ENCODE assay signal across 11 mouse cellular contexts in the genomic region with DNA sequence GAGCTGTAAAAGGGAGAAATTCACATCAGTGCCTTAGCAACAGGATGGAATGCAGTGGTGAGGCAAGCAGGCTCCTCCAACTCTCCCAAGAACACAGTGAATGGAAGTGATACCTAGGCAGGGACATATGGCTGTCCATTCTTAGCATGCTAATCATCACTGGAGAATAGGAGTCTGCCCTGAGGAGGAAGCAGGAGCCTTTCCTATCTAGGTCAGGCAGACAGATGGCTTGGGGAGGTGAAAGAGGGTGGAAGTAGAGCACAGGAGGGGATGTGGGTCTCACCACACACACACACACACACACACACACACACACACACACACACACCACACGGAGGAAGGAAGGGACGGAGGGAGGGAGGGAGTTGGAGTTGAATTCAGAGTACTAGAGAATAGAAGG.
DNase-seq lines count a peak whose midpoint lies in the region; ATAC-seq and TF ChIP-seq lines count a peak whose summit lies in the region.
"Had no signal": no experiment of that assay in that cellular context is flagged by ENCODE, and none has a peak within 500 bp of the region (broad histone marks: within the 10 kb centered on the region; RNA-seq: fewer than 3 reads in every experiment).

No protein-coding gene starts in this region.

- H3K4me3 ChIP-seq in left cerebral cortex, adult 2 months, result no peak overlapping the region
- H3K4me3 ChIP-seq in midbrain, embryonic 16.5 days (ENCODE audit: low read depth, low read length), result no peak overlapping the region

- peak overlapping the region; percentile 32; the same call in 1 of the 2 replicates for H3K27ac ChIP-seq in left cerebral cortex, adult 2 months
- peak overlapping the region; percentile 58 for H3K27ac ChIP-seq in midbrain, embryonic 16.5 days (ENCODE audit: low read length)

- H3K27me3 ChIP-seq in midbrain, embryonic 16.5 days (ENCODE audit: control insufficient read depth, insufficient read depth, low read depth, low read length), result no peaks in the 10 kb centered on the region

- H3K9me3 ChIP-seq in midbrain, embryonic 16.5 days (replicated peaks; ENCODE audit: control insufficient read depth, low read length, poor library complexity, severe bottlenecking), result no peaks in the 10 kb centered on the region
- H3K9me3 ChIP-seq: G1E had no signal

- ATAC-seq in common myeloid progenitor, adult 5-6 weeks (replicated peaks; ENCODE audit: low read depth, poor library complexity, severe bottlenecking), result peak; percentile 50; the same call in 1 of the 2 replicates
- no peak for ATAC-seq in midbrain, embryonic 16.5 days

- no peaks in the 10 kb centered on the region for H3K36me3 ChIP-seq in midbrain, embryonic 16.5 days (ENCODE audit: control insufficient read depth, insufficient read depth, low read length)
- H3K36me3 ChIP-seq: G1E had no signal

- intact Hi-C loops in left cerebral cortex, adult 2 months (cut with DNase I), result no loop called here

- H3K9ac ChIP-seq in midbrain, embryonic 16.5 days (ENCODE audit: low read depth, low read length), result no peak overlapping the region

- H3K4me2 ChIP-seq in midbrain, embryonic 16.5 days (ENCODE audit: low read length), result 0 out of 2 replicates have a peak overlapping the region, but pooled peaks have one; percentile 12

- peaks cover 20% of the 10 kb centered on the region for H3K4me1 ChIP-seq in midbrain, embryonic 16.5 days (ENCODE audit: control insufficient read depth, insufficient read depth, low read length)

- peak in 1 of 2 experiments; percentile 37 for DNase-seq in left cerebral cortex, adult 2 months (ENCODE audit: extremely low spot score in 1 of 2, low spot score in 2 of 2)
- DNase-seq in left cerebral cortex, adult 11 months (ENCODE audit: low spot score), result no peak
- peak; percentile 89 for DNase-seq in cerebellum, adult 11-12 months
- no peak for DNase-seq in adrenal gland, adult 18-20 months (ENCODE audit: low spot score in 2 of 2)
- no peak for DNase-seq in kidney, adult 9 months
- DNase-seq: adrenal gland, postnatal 14 days; gastrocnemius, postnatal 14 days; kidney, postnatal 36 days had no signal

- 21% methylated on average over 2 of the region's 2 CpGs for WGBS in midbrain, embryonic 16.5 days

- TF ChIP-seq CTCF in left cerebral cortex, adult 2 months (IDR thresholded peaks at IDR 0.05), result no peak
